Mouse (Mus musculus) kidney, adult 9 months (tissue): ENCODE measurements around the gene Snd1.

Experiments used
- DNase-seq: peaks from one replicate; pipeline ENCODE4 v3.0.0; 2022

Gene Snd1

GRCm38 (mm10) chr6:28645231-28645630, 170.3 kb downstream of the Snd1 start:
- no peak for DNase-seq

- DNase-seq = no peak
Measured at GRCm38 (mm10) chr6:28656511-28656910, 181.6 kb downstream of the Snd1 start.

GRCm38 (mm10) chr6:28663004-28663403, 188.1 kb downstream of the Snd1 start:
- no peak for DNase-seq

- DNase-seq = no peak
Measured at GRCm38 (mm10) chr6:28663670-28664069, 188.7 kb downstream of the Snd1 start.

GRCm38 (mm10) chr6:28664716-28665115, 189.8 kb downstream of the Snd1 start:
- DNase-seq = no peak

GRCm38 (mm10) chr6:28667586-28667985, 192.6 kb downstream of the Snd1 start:
- DNase-seq = no peak

- DNase-seq = no peak
Measured at GRCm38 (mm10) chr6:28669251-28669650, 194.3 kb downstream of the Snd1 start.

- DNase-seq = no peak
Measured at GRCm38 (mm10) chr6:28672388-28672787, 197.4 kb downstream of the Snd1 start.

GRCm38 (mm10) chr6:28674686-28675085, 199.7 kb downstream of the Snd1 start:
- no peak for DNase-seq

GRCm38 (mm10) chr6:28678896-28679295, 204.0 kb downstream of the Snd1 start:
- DNase-seq = no peak

GRCm38 (mm10) chr6:28680537-28680936, 205.6 kb downstream of the Snd1 start:
- DNase-seq = peak; percentile 11

- peak; percentile 48 for DNase-seq
Measured at GRCm38 (mm10) chr6:28681521-28682457, 206.8 kb downstream of the Snd1 start.

GRCm38 (mm10) chr6:28685052-28685451, 210.1 kb downstream of the Snd1 start:
- DNase-seq = no peak

- DNase-seq = no peak
Measured at GRCm38 (mm10) chr6:28685745-28686144, 210.8 kb downstream of the Snd1 start.

GRCm38 (mm10) chr6:28687776-28688175, 212.8 kb downstream of the Snd1 start:
- DNase-seq = no peak

- no peak for DNase-seq
Measured at GRCm38 (mm10) chr6:28692659-28693058, 217.7 kb downstream of the Snd1 start.

- no peak for DNase-seq
Measured at GRCm38 (mm10) chr6:28697214-28697613, 222.3 kb downstream of the Snd1 start.

- no peak for DNase-seq
Measured at GRCm38 (mm10) chr6:28704612-28705011, 229.7 kb downstream of the Snd1 start.

GRCm38 (mm10) chr6:28705384-28706107, 230.6 kb downstream of the Snd1 start:
- no peak for DNase-seq

GRCm38 (mm10) chr6:28706108-28706975, 231.4 kb downstream of the Snd1 start:
- DNase-seq = no peak

- no peak for DNase-seq
Measured at GRCm38 (mm10) chr6:28706976-28707592, 232.1 kb downstream of the Snd1 start.

- DNase-seq = no peak
Measured at GRCm38 (mm10) chr6:28710035-28710434, 235.1 kb downstream of the Snd1 start.
